Mouse (Mus musculus): ENCODE results near the gene Lrrc57. TPM values are rescaled to one million over a fixed set of nuclear protein-coding genes. Genes with fewer than 3 reads are reported as not detected.

Lrrc57 gene
- total RNA-seq, 2 experiments from 2014 or later: 26.0 to 31.6 TPM

Other genes starting within 250 kb of the Lrrc57 start
- 10 to 100 TPM; 11.4 to 12.1 TPM for gene Ganc, start 205.6 kb downstream of the Lrrc57 start, total RNA-seq (2021)
- 10 to 100 TPM; 34.3 to 37.2 TPM for gene Tmem87a, start 205.4 kb downstream of the Lrrc57 start, total RNA-seq (2021)
- 10 to 100 TPM in 1 of 2 experiments, 1 to 10 TPM in 1; 6.7 to 10.2 TPM for gene Capn3, start 153.5 kb downstream of the Lrrc57 start, total RNA-seq (2021)
- 100 to 1,000 TPM; 104 to 113 TPM for gene Zfp106, start 45.7 kb downstream of the Lrrc57 start, total RNA-seq (2021)
- 10 to 100 TPM; 21.4 to 21.5 TPM for gene Snap23, start 41.8 kb downstream of the Lrrc57 start, total RNA-seq (2021)
- gene Haus2, start 137 bp downstream of the Lrrc57 start, total RNA-seq (2021): 10 to 100 TPM; 14.1 to 17.1 TPM
- gene Stard9, start 19.6 kb upstream of the Lrrc57 start, total RNA-seq (2021): 10 to 100 TPM; 10.4 to 11.0 TPM
- 10 to 100 TPM; 21.3 to 25.4 TPM for gene Cdan1, start 240.6 kb upstream of the Lrrc57 start, total RNA-seq (2021)
- gene Ttbk2, start 241.1 kb upstream of the Lrrc57 start, total RNA-seq (2021): 10 to 100 TPM; 55.3 to 59.8 TPM